Mouse (Mus musculus) neural tube, embryonic 15.5 days (tissue): ENCODE measurements around the gene Ypel2. TPM values are rescaled to one million over a fixed set of nuclear protein-coding genes. Genes with fewer than 3 reads are reported as not detected.

ENCODE experiments used
- polyA plus RNA-seq: library from polyadenylated mRNA; unstranded; fragments of >200 nt; fragmentation: Nextera tagmentation; extraction: Ambion mirVana; gene quantifications from 2 replicates; pipeline ENCODE4 v1.2.1, GENCODE M21; 2015

The Ypel2 gene
- polyA plus RNA-seq, 1 experiment from 2014 or later: 3.4 TPM

Other genes with a start within 250 kb of the Ypel2 start
- 147 and 153 TPM in 2 replicates for gene Cltc, start 236.1 kb downstream of the Ypel2 start, polyA plus RNA-seq
- gene Dhx40, start 186.0 kb downstream of the Ypel2 start, polyA plus RNA-seq: 15.5 and 15.7 TPM in 2 replicates
- 131 and 160 TPM in 2 replicates for gene Gdpd1, start 80.4 kb upstream of the Ypel2 start, polyA plus RNA-seq
- 18.6 and 19.5 TPM in 2 replicates for gene Smg8, start 93.1 kb upstream of the Ypel2 start, polyA plus RNA-seq
- 2.1 and 3.6 TPM in 2 replicates for gene Prr11, start 115.0 kb upstream of the Ypel2 start, polyA plus RNA-seq
- 32.8 and 38.2 TPM in 2 replicates for gene Ska2, start 115.5 kb upstream of the Ypel2 start, polyA plus RNA-seq
- 71.4 and 79.3 TPM in 2 replicates for gene Trim37, start 133.4 kb upstream of the Ypel2 start, polyA plus RNA-seq